Mouse (Mus musculus): ENCODE measurements around the gene Trim25.

Trim25 gene

DNA sequence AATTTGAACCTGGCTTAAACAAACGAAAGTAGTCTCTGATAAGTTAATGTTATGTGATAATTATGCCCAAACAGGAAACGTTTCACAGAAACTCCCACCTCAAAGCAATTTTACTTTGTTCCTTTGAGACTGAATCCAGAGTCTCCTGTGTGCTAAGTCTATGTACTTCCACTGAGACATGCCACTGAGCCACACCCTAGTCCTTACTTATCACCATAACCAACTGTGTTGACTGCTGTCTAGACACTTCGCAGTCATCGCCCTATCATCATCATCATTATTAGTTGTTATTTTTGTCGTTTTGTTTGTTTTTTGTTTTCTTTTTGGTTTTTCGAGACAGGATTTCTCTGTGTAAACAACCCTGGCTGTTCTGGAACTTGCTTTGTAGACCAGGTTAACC, 65.1 kb downstream of the Trim25 start:
- DNase-seq (ENCODE audit: low read depth, low spot score) = no peak

GRCm38 (mm10) chr11:89065297-89065696, 66.1 kb downstream of the Trim25 start:
- no peak for DNase-seq (ENCODE audit: low read depth, low spot score)

DNA sequence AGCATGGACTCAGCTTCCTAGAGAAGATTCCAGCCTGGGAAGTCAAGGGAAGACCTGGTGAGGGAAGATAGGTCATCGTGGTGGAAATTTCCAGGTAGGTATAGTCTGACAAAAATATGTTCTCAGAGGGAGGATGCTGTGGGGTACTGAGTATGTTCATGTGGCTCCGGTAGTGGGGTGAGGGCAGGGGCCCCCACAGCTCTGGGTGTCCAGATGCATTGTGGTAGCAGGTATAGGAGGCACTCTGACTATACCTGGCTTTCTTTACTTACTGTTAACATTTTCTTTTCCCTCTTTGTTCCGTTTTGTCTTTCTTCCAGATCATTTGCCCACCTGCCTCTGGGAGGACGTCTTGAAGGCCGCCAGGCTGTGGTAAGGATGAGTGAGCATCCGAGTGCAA, 67.0 kb downstream of the Trim25 start:
- DNase-seq (ENCODE audit: low read depth, low spot score) = no peak

- DNase-seq (ENCODE audit: low read depth, low spot score) = no peak
Observed at GRCm38 (mm10) chr11:89066750-89067149, 67.6 kb downstream of the Trim25 start, which contains the start of gene Dgke. TSS of gene Dgke (minus strand) at chr11:89066850.

- DNase-seq (ENCODE audit: low read depth, low spot score) = no peak
Observed at GRCm38 (mm10) chr11:89067301-89067822, 68.2 kb downstream of the Trim25 start.

GRCm38 (mm10) chr11:89067871-89068490, 68.8 kb downstream of the Trim25 start:
- DNase-seq (ENCODE audit: low read depth, low spot score) = no peak

- DNase-seq (ENCODE audit: low read depth, low spot score) = no peak
Observed at GRCm38 (mm10) chr11:89068649-89069048, 69.5 kb downstream of the Trim25 start.

GRCm38 (mm10) chr11:89069303-89069702, 70.1 kb downstream of the Trim25 start:
- DNase-seq (ENCODE audit: low read depth, low spot score) = no peak
